Mouse (Mus musculus) intestine, embryonic 14.5 days (tissue): Measurements from ENCODE around the gene Mbd3. TPM values are rescaled to one million over a fixed set of nuclear protein-coding genes. Genes with fewer than 3 reads are reported as not detected.

Source experiments
- ATAC-seq: fragments of 200-750 bp; cut with Nextera tagmentation; replicated peaks from 2 replicates; pipeline ENCODE4 v1.8.0; 2017; ENCODE audit warnings: low read depth, moderate number of reproducible peaks, moderate TSS enrichment, moderate library complexity; ENCODE audit not compliant: low FRiP score, low TSS enrichment
- DNase-seq: peaks from one replicate; pipeline ENCODE4 v3.0.0-alpha.2; 2018; ENCODE audit warnings: low spot score
- H3K27ac ChIP-seq: fragments of 300-500 bp; sonication (generic); 2 replicates; pipeline ENCODE4 v1.5.1; 2014; ENCODE audit warnings: low read depth, mild to moderate bottlenecking, control low read depth
- H3K27me3 ChIP-seq: fragments of 300-500 bp; sonication (generic); replicated peaks from 2 replicates; pipeline ENCODE4 v1.6.1; 2014; ENCODE audit warnings: low read length, control low read depth; ENCODE audit not compliant: control insufficient read depth, insufficient read depth
- H3K36me3 ChIP-seq: fragments of 300-500 bp; sonication (generic); 2 replicates; pipeline ENCODE4 v1.6.1; 2014; ENCODE audit warnings: low read length, control low read depth; ENCODE audit not compliant: control insufficient read depth, insufficient read depth
- H3K4me1 ChIP-seq: fragments of 300-500 bp; sonication (generic); replicated peaks from 2 replicates; pipeline ENCODE4 v1.6.1; 2014; ENCODE audit warnings: low read length, control low read depth, mixed read lengths; ENCODE audit not compliant: control insufficient read depth, insufficient read depth
- H3K4me2 ChIP-seq: fragments of 300-500 bp; sonication (generic); 2 replicates; pipeline ENCODE4 v1.6.1; 2014; ENCODE audit warnings: low read length
- H3K4me3 ChIP-seq: fragments of 300-500 bp; sonication (generic); 2 replicates; pipeline ENCODE4 v1.5.1; 2014; ENCODE audit warnings: low read depth, low read length, control low read depth, mixed read lengths
- H3K9ac ChIP-seq: fragments of 300-500 bp; sonication (generic); 2 replicates; pipeline ENCODE4 v1.6.1; 2014; ENCODE audit warnings: mild to moderate bottlenecking, low read length
- H3K9me3 ChIP-seq: fragments of 300-500 bp; sonication (generic); 2 replicates; pipeline ENCODE4 v1.6.1; 2016; ENCODE audit warnings: low read length, control low read depth; ENCODE audit not compliant: control insufficient read depth
- WGBS: fragments of 180-500 bp; shearing (Covaris S2); extraction: QIAGEN DNeasy Blood & Tissue Kit; methylation state at CpG from one replicate; pipeline ENCODE4 v1.1.7; 2014; 5-methylcytosine and 5-hydroxymethylcytosine counted together
- polyA plus RNA-seq: library from polyadenylated mRNA; unstranded; fragments of >200 nt; fragmentation: Nextera tagmentation; extraction: Ambion mirVana; gene quantifications from 2 replicates; pipeline ENCODE4 v1.2.1, GENCODE M21; 2014

Mbd3 gene
- polyA plus RNA-seq, 1 experiment from 2014 or later, result 203 TPM

DNA sequence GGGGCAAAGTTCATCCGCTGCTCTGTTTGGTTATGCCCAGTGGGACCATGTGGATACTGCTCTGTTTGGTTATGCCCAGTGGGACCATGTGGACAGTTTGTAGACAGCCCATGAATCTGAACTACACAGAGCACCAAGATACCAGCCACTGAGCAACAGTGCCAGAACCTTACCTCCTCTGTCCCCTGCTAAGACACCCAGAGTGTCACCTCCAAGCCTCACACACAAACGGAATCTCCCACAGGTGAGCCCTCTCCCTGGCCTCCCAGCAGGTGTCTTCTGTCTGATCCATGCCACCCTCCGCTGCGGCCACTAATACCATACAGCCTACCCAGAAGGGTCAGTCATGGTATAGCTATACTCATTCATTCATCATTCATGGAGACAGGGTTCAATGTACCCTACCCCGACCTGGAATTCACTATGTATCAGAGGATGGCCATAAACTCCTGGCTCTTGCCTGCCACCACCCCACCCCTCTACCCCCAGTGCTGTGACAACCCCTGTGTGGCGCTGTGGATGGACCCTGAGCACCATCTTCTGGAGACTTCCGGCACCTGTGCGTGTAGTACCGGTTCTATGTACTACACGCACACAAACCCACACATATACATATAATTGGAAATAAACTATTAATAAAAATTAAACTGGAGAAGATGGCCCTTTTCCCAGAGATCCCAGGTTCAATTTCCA is 6.3 kb upstream of the Mbd3 start:
- Histone ChIP-seq H3K27ac (no peak overlapping the region), H3K4me2 (peak overlapping the region; percentile 93), H3K36me3 (peaks cover 56% of the 10 kb centered on the region), H3K9ac (peak overlapping the region; percentile 75), H3K4me3 (peak overlapping the region; percentile 88), H3K27me3 (no peaks in the 10 kb centered on the region), H3K9me3 (no peaks in the 10 kb centered on the region), H3K4me1 (peaks cover 14% of the 10 kb centered on the region)
- no peak for ATAC-seq
- DNase-seq, result no peak
- 54% methylated on average over 10 of the region's 10 CpGs for WGBS

DNA sequence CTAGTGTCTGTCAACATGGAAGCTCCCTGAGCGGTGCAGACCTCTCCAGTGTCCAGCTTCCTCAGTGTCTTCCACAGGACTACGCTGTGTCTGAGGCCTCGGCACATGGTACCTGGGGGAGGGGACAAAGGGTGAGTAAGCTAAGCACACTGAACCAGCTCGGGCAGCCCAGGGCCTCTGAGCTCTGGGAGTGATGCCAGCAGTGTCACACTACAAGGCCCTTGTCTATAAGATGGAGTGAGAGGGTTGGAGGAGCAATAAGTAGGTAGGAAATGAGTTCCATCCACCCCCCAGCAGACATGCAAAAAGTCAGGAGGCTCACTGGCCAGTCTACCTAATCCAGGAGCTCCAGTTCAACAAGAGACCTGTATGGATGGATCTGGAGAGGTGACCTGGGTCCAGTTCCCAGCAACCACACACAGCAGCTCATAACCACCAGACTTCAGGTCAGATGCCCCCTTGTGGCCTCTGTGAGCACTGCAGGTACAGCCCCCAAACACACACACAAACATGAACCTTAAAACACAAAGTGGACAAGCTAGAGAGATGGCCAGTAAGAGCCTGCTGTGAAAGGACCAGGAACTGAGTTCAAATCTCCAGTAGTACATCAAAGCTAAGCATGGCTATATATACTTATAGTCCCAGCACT is 3.8 kb upstream of the Mbd3 start:
- WGBS, result 87% methylated on average over 4 of the region's 4 CpGs
- Histone ChIP-seq H3K4me2 (no peak overlapping the region), H3K4me1 (peaks cover 22% of the 10 kb centered on the region), H3K4me3 (no peak overlapping the region), H3K27ac (no peak overlapping the region), H3K27me3 (no peaks in the 10 kb centered on the region), H3K36me3 (peaks cover 35% of the 10 kb centered on the region), H3K9ac (no peak overlapping the region), H3K9me3 (no peaks in the 10 kb centered on the region)
- ATAC-seq (no peak), DNase-seq (no peak)

DNA sequence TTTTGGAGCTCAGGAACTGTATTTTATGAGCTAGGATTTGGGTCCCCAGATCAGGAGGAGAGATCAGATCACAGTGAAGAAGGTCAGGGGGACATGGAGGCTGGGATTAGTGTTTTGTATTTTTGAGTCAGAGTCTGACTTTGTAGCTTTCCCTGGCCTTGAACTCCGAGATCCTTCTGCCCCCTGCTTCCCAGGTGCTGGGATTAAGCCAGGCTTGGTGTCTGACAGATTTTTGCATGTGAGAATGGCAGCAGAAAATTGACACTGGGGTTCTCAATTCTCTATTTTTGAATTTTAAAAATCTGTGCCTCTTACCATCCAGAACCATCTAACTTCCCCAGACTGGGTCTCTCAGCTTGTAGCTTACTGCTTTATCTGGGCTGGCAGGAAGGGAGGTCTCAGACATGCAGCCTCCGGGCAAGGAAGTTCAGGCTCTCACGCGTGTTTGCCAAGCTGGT is 1.4 kb upstream of the Mbd3 start:
- DNase-seq (no peak), ATAC-seq (no peak)
- WGBS, result 82% methylated on average over 4 of the region's 4 CpGs
- peaks cover 27% of the 10 kb centered on the region for H3K4me1 ChIP-seq
- peak overlapping the region; percentile 81 for H3K4me2 ChIP-seq
- H3K9ac ChIP-seq, result peak overlapping the region; percentile 96; the same call in 1 of the 2 replicates
- H3K4me3 ChIP-seq, result no peak overlapping the region
- H3K27ac ChIP-seq, result peak overlapping the region; percentile 99; the same call in 1 of the 2 replicates
- no peaks in the 10 kb centered on the region for H3K9me3 ChIP-seq
- H3K36me3 ChIP-seq, result peaks cover 43% of the 10 kb centered on the region
- H3K27me3 ChIP-seq, result no peaks in the 10 kb centered on the region

DNA sequence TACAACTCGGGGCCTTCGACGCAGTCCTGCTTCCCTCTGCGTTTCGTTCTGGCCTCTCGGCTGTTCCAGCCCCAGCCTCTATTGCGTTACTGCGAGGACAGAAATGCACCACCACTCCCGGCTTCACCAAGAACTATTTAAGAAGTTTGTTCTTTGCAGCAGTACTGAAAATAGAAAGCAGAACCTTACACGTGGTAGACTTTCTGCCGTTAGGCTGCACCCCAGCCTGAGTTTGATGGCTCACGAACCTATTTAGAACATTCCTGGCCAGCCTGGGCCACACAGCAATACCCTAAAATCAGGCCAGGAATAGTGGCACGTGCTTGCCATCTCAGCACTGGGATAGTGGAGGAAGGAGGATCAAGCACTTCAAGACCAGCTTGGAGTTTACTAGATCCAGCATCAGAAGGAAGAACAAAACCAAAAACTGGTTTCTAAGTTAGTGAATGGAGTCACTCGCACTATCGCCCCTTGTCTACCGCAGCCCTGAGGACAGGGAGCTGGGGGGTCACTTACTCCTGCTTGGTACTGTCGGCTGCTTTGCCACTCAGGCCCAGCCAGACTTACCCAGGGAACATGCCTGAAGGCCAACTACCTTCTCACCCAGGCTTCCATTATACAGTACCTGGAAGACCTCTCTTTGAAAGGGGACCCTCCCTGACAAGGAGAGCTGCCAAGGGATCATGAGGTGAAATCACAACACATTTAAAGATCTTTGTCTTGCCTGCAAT is 788 bp upstream of the Mbd3 start:
- peak overlapping the region; percentile 99 for H3K27ac ChIP-seq
- DNase-seq (no peak), ATAC-seq (no peak)
- peak overlapping the region; percentile 72 for H3K4me3 ChIP-seq
- no peaks in the 10 kb centered on the region for H3K9me3 ChIP-seq
- H3K4me1 ChIP-seq, result peaks cover 21% of the 10 kb centered on the region
- no peaks in the 10 kb centered on the region for H3K27me3 ChIP-seq
- peaks cover 48% of the 10 kb centered on the region for H3K36me3 ChIP-seq
- H3K4me2 ChIP-seq, result peak overlapping the region; percentile 81
- WGBS, result 15% methylated on average over 17 of the region's 17 CpGs
- H3K9ac ChIP-seq, result peak overlapping the region; percentile 96

DNA sequence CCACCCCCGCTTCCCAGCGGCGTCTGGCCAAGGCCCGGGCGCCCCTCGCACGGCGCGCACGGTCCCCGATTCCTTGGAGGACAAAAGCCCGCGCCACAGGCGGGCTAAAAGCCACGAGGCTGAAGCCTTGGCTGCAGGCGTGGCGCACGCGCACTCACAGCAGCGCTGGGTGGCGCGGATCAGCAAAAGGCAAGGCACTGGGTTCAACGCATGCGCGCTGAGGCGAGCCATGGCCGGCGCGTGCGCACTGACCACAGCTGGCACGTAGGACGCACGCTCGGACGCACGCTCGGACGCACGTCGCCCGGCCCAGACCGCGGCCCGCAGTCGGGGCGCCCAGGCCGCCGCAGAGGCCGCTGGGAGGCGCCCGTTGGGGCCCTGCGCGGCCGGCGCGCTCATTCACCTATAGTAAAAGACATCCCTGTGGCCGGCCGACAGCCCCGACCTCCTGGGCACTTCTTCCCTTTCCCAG is 595 bp downstream of the Mbd3 start:
- H3K27me3 ChIP-seq, result no peaks in the 10 kb centered on the region
- DNase-seq (peak; percentile 94), ATAC-seq (peak; percentile 80)
- H3K27ac ChIP-seq, result peak overlapping the region; percentile 99
- H3K9me3 ChIP-seq, result no peaks in the 10 kb centered on the region
- peak overlapping the region; percentile 72 for H3K4me3 ChIP-seq
- H3K9ac ChIP-seq, result peak overlapping the region; percentile 96
- H3K4me1 ChIP-seq, result peaks cover 21% of the 10 kb centered on the region
- H3K36me3 ChIP-seq, result peaks cover 52% of the 10 kb centered on the region
- WGBS, result under 1% methylated on average over 57 of the region's 59 CpGs
- peak overlapping the region; percentile 88 for H3K4me2 ChIP-seq

DNA sequence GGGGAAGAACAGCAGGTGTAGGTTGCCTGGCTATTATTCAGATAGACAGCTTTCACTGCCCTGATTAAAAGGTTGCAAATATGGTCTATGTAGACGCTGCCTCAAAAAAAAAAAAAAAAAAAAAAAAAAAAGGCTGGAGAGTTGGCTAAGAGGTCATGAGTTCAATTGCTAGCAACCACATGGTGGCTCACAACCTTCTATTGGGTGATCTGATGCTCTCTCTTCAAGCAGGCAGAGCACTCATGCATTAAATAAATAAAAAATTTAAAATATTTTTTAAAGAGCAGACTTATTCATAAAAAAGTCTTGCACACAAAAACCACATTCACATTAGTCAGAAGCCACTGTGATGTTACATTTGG is 1.2 kb downstream of the Mbd3 start:
- H3K9ac ChIP-seq, result peak overlapping the region; percentile 96
- no peaks in the 10 kb centered on the region for H3K9me3 ChIP-seq
- peak overlapping the region; percentile 88 for H3K4me2 ChIP-seq
- H3K27me3 ChIP-seq, result no peaks in the 10 kb centered on the region
- 0% methylated on average over 1 of the region's 1 CpGs for WGBS
- peak overlapping the region; percentile 72 for H3K4me3 ChIP-seq
- H3K4me1 ChIP-seq, result peaks cover 21% of the 10 kb centered on the region
- peak overlapping the region; percentile 99 for H3K27ac ChIP-seq
- H3K36me3 ChIP-seq, result peaks cover 52% of the 10 kb centered on the region
- DNase-seq, result no peak
- no peak for ATAC-seq

DNA sequence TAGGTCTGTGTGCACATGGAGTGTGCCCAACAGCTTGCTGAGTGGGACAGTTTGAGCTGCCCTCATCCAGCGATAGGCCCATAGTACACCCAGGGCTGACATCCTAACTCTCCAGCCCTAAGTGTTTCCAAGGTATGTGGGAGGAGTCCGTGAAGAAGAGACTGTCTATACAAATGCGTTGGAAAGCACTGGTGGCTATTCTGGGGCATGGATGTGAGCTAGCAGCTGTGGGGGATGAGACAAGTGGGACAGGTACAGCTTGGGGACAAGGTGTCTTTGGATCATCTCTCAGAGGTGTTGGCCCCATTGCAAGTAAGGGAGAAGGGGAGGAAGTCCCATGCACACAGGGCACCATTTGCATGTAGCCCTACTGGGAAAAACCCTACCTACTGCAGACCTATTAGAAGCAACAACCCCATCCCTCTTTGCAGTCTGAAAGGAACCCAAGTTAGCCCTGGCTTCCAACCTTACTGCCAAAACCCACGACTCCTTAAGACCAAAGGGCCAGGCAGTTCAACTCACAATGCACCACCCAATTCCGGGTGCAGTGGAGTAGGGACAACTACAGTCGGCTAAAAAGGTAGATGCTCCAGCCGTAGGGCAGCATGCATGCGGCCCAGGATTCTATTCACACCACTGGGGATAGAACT is 1.7 kb downstream of the Mbd3 start:
- DNase-seq (no peak), ATAC-seq (no peak)
- 39% methylated on average over 8 of the region's 8 CpGs for WGBS
- Histone ChIP-seq H3K4me2 (peak overlapping the region; percentile 88), H3K9ac (peak overlapping the region; percentile 96), H3K4me1 (peaks cover 21% of the 10 kb centered on the region), H3K27ac (peak overlapping the region; percentile 99; the same call in 1 of the 2 replicates), H3K36me3 (peaks cover 52% of the 10 kb centered on the region), H3K27me3 (no peaks in the 10 kb centered on the region), H3K4me3 (peak overlapping the region; percentile 72), H3K9me3 (no peaks in the 10 kb centered on the region)

DNA sequence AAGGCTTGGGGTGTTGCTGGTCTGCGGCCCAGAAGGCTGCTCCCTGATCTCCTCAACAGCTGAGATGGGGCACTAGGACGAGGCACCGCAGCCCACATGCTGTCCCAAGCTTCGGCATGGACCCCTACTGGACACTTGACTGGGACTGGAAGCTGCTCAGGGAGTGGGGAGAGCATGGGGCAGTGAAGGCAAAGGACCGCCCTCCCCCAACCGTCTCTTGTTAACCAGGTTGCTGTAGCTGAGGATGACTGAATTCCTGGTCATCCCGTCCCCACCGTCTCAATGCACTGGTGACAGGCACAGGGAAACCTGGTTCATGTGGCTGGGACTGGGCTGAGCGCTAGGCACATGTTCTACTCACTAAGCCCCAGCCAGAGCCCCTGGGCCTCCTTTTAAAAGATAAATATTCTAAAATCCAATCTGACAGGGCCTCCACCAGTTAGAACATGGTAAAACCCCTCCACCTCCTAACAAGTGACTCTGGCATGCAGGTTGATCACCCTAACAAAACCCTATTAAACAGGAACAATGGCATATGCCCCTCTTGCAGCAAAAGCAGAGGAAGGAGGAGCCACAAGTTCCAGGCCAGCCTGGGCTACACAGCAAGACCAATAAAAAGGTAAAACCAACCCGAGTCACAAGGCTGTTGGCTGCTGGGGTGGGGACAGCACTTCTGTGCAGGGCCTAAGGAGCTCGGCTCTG is 2.4 kb downstream of the Mbd3 start:
- peak overlapping the region; percentile 99; the same call in 1 of the 2 replicates for H3K27ac ChIP-seq
- no peaks in the 10 kb centered on the region for H3K27me3 ChIP-seq
- H3K4me3 ChIP-seq, result peak overlapping the region; percentile 72
- H3K9me3 ChIP-seq, result no peaks in the 10 kb centered on the region
- 83% methylated on average over 11 of the region's 11 CpGs for WGBS
- ATAC-seq (no peak), DNase-seq (no peak)
- peaks cover 21% of the 10 kb centered on the region for H3K4me1 ChIP-seq
- peak overlapping the region; percentile 88 for H3K4me2 ChIP-seq
- peaks cover 55% of the 10 kb centered on the region for H3K36me3 ChIP-seq
- H3K9ac ChIP-seq, result peak overlapping the region; percentile 96
